Mouse (Mus musculus) kidney, postnatal 25 days (tissue): Measurements from ENCODE around the gene Arhgdia.
A peak's percentile ranks its signal among the peaks of the same experiment; 100 is the strongest.

ENCODE experiments used
- DNase-seq, 2 experiments: peaks; one replicate each; pipeline ENCODE4 v3.0.0; 2021; ENCODE audit warnings: mixed read lengths in 2 of 2

Arhgdia gene

DNA sequence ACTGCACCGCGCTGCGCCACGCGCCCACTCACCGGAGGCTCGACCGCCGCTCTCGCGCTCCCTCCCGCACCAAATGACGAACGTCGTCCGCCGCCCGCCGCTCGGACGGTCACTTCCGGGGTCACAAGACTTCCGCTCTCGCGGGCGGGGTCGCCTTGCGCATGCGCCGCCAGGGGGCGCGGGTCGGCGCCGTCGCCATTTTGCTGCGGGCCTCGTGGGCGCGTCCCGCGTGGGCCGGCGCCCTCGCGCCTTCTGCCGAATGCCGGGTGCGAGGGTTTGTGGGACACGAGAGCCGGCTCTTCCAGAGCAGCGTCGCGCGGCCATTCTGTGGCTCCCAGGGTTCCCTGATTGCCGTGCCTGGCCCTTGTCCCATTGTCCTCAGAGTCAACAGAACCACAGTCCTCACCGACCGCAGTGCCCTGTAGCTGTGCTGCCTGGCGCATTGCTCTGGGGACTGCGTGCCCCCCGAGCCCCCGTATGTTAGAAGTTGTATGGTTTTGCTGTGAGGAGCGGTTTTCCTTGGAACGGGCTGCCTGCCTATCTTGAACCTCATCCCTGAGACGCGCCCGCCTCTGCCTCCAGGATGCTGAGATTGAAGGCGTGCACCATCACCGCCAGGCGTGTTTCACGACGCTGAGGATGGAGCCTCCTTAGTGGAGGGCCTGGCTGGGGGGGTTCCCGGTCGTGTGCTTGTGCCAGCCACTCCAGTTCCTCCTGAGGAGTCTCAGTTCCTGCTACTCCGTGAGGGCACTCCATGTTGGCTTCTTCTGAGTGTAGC, at the start of gene Arhgdia:
Arhgdia (minus strand) TSS at position 135 of the 778 bp plus-strand sequence.
- DNase-seq: peak; percentile 86 to 94

DNA sequence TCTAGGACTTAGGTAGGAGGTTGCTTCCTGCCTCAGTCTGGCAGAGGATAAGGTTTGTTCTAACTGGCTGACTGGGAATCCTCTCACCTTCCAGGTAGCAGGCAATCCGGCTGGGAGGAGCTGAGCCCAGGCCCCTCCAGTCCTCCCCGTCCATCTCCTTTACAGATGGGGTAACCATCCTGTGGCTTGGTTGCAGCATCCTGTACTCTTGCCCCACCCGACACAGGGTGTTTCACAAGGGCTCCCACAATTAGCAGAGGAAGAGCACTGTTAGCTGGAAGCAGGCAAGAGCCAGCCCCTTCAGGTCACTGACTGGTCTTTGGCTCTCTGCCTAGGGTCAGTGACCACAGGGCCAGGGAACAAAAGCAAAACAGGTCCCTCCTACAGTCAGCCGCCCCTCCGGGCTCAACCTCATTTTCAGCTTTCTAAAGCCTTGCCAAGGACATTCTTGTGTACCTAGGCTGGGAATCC, 49.0 kb upstream of the Arhgdia start:
- DNase-seq: peak; percentile 79 to 94

DNA sequence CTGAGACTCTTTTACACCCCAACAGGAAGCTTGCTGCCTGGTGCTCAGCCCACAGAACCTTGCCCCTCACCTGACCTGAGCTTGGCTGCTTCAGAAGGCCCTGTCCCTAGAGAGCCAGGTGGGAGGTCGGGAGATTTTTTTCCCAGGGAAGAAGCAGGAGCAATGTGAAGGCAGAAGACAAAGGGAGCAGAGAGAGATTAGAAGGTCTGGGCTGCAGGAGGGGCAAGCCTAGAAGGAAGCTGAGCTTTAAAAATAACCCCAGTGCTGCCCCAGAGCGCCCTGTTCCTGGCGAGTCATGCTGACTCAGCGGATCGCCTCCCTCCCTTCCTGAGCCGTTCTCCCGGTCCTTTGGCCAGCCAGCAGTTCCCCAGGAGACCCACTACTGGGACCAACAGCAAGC, 48.5 kb upstream of the Arhgdia start:
- peak; percentile 69 to 85 for DNase-seq

DNA sequence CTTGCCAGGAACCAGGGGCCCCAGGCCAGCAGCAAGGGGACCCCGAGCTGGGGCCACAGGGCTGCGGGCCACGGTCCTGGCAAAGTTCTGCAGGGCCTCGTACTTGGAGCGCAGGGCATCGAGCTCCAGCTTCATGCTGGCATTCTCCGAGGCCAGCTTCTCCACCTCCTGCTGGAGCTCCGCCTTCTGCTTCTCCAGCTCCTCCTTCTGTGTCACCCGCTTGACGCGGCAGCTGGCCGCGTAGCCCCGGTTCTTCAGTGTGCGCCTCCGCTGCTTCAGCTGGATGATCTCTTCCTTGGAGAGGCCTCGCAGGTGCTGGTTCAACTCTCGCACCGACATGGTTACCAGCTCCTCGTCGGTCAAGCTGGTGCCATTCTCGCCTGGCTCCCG, 47.9 kb upstream of the Arhgdia start:
- DNase-seq: peak; percentile 66 to 86

DNA sequence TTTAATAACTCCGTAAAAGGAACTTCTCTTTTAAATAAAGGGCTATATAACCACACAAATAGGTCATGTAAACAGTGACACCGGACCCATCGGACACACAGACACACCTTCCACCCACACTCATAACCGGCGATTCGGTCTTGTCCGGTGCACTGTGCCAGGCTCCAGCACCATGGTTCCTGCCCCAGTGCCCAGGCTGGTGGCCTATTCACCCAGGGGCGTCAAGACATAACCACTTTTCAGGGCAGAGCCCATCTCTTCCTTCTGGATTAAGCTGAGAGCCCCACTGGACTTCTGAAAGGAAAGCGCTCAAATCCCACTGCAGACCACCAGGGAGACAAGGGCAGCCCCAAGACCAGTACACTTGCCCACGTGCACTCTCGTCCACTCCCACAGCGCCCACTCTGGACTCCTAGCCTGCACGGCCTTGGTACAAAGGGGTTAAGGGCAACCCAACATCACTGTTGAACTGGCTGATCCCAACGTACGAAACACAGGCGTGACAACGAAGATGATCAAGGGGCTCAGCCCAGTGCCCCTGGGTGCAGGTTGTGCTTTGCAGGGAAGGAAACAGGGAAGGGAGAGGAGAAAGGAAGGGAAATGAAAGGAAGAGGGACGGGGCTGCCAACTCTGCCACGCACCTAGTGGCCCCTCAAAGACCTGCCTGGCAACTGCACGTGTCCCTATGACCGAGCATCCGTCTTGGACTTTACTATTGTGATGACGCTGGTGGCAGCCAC, 47.3 kb upstream of the Arhgdia start:
- peak in 1 of 2 experiments; percentile 41 for DNase-seq

DNA sequence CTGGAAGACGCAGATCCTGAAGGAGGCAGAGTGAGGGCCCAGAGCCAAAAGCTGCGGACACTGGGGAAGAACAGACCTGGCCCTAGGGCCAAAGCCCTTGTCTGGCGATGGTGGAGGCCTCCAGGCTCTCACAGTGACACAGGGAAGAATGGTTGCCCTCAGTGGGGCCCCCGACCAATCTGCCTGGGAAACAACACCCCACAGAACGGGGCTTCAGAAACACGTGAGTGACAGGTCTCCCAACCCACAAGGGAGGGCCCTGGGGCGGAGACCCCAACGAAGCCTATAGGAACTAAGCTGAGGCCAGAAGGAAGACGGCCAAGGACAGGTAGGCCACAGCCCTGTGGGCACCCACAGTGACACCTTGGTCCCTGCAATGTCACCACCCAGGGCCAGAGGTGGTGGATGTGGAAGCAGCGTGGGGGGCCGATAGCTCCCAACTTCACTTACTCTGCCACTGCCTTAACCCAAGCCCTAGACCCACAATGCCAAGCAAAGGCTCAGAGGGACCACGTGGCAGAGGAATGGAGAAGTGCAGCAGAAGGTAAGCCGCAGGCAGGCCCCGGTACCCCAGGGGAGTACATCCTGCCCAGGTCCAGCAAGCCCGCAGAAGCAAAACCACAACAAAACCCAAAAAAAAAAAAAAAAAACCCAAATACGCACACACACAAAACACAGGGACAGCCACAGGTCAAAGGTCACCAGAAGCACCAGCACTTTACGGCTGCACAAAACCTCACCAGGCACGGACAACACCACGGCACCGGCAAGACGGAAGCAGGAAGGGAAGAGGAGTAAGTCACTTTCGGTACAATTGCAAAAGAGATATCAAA, 46.3 kb upstream of the Arhgdia start:
- peak; percentile 40 to 68 for DNase-seq

DNA sequence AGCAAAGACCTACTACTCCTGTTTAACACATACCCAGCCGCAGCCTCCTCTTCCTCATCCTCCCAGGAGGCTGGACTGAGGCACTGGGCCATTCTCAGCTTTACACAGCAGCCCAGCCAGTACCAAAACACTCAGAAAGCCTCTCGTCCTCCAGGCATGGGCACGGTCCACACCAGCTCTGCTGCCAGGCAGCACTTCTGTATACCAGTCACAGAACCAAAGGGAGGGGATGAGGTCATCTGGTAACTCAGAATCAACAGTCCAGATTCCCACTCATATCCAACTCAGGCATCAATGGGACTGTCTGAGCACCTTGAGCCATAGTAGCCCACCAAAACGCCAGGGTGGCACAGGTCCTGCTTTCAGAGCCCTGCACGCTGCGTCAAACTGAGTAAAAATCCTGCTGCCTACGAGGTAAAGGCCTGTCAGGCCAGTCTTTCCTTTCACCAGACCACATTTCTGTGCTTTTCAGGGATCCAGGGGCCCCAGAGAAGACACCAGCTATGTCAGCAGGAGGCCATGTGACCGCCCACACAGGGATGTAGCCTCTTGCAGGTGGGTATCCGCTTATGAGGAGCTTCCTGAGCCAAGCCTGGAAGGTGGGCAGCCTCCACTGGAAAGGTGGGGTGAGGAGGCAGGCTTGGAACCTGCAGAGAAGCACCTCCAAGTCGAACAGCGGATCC, 45.5 kb upstream of the Arhgdia start:
- no peak for DNase-seq

DNA sequence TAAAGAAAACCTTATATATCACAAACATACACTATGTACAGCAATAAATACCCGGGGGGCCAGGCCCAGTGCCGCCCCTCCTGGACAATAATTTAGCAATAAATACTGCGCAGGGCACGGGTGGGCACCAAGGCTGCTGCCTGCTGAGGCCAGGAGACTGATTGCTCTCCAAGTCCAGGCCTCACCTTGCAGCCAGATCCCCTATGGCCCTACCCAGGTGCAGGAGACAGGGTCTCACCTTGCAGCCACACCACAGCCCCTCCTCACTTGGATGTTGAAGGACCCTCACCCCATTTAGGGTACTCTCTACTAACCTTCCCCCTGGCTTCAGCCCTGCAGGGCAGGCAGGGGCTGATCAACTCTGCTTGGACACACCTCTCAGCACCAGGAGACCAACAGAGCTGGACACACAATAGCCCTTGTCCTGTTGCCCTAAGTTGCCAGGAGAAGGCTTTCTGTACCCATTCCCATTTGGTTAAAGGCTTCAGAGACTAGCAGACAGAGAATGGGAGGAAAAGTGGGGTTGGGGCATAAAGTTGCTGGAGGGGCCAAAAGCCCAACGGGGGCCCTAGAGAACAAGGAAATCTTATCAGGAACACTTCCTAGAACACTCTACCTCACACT, 43.8 kb upstream of the Arhgdia start, which contains the start of gene Sirt7:
Sirt7 (minus strand) TSS at position 89 of the 624 bp plus-strand sequence.
- no peak for DNase-seq

DNA sequence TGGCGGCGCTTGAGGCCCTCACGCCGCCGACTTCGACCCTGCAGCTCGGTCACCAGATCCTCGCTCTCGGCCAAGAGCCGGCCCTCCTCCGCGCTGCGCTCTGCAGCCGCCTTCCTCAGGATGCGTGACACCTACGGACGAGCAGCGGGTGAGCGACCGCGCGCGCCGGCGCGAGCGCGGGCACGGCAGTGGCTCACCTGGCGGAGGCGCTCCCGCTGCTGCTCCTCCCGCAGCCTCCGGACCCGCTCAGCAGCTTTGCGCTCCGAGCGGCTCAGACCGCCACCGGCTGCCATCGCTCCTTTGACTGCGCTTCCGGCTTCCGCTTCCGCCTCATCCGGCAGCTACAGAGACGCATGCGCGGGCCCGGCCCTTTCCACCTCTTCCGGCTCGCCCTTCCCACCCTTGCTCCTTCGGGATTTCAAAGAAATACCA, 43.3 kb upstream of the Arhgdia start:
- peak; percentile 91 to 94 for DNase-seq

DNA sequence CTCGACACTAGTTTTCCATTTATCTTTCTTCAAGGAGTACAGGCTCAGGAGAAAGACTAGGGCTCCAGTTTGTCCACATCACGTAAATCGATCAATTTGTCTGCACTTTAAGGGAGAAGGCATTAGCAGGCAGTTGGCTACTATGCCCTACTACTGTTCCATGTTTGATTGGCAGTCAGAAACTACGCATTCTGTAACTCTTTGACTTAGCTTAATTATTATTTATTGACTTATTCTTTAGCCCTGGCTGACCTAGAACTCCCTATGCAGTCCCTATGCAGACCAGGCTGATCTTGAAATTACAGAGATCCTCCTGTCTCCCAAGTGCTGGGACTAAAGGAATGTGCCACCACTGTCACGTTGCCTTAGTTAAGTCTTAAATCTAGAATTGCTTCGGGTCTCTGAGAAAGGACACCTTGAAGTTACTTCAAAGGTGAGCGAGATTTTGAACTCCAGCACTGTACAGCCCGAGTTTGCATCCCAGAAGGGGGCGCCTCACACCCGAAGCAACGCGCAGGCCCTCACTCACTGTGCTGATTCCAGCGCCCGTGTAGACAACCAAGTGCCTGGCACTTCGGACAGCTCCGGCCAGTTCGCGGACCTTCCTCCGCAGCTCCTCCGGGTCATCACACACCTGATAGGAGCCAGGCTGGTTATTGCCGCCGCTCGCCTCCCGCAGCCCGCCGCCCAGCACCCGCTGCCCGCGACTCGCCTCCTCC, 42.7 kb upstream of the Arhgdia start:
- DNase-seq: peak; percentile 86

DNA sequence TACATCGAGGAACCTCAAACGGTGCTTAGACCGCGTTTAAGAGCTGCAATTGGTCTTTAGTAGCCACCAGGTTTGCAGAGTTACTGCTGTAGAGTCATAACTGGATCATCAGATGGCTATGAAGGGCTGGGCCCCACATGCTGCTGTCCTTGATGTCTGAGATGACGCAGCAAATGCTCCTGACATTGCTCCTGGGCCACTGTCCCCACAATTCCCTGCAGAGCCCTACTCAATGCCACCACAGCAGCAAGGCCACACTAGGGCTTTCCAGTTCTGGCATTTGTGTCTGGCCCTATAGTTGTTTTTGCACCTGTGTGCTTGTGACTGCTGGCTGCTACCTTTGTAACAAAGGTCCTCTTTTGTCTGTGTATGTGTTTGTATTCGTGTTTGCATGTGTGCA, 41.4 kb upstream of the Arhgdia start:
- no peak for DNase-seq

DNA sequence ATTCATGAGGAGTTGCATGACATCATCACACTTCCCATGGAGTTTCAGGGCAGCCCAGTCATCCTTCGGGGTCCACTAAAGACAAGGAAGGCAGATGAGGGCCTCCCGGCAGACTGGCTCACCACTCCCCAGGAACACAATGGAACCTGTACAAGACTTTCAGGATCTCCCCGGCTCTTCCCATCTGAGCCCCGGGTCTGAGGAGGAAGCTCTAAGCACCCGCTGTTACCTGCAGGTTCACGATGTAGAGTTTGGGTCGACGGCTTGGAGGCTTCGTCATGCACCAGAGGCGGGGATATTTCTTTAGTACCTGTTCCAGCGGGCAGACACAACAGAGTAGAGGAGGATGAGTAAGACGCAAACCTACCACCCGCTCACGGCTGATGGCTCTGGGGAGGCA, 38.8 kb upstream of the Arhgdia start:
- peak in 1 of 2 experiments; percentile 35 for DNase-seq

DNA sequence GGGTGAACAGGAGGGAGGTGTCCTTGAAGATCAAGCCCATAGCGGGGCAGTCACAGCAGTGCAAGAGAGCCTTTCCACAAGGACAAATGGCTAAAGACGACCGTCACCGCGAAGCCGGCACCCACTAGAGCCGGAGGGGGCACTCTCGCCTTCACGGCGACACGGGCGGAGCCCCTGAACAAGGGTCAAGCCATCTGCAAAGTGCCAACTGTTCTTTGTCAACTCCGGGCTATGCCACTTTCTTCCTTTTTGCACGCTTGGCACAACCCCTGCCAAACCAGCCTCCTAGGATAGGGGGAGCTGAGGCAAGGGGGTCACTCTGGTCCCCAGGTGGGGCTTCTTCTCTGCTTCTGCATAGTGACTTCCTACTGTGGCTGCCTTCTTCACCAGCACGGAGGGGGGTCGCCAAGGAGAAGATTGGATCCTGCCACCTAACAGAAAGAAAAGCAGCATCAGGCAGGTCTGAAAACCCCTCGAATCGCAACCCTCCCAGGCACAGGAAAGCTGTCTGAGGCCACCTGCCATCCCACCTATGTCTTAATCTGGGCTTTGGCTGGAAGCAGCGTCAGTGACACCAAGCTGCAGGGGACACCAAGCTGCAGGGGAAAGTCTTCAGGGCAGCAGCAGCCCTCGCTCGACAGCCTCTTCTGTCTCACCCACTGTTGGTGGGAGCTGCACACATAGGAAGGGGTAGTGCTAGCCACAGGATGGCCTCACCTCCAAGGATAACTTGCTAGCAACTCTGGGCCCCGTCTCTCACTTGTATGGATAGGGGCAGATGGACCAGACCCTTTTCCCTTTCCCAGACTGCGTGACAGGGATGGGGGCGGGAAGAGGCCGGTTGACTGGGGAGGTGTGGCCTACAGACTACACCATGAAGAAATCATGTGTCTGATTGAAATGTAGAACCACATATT, 37.5 kb upstream of the Arhgdia start:
- peak in 1 of 2 experiments; percentile 49 for DNase-seq

DNA sequence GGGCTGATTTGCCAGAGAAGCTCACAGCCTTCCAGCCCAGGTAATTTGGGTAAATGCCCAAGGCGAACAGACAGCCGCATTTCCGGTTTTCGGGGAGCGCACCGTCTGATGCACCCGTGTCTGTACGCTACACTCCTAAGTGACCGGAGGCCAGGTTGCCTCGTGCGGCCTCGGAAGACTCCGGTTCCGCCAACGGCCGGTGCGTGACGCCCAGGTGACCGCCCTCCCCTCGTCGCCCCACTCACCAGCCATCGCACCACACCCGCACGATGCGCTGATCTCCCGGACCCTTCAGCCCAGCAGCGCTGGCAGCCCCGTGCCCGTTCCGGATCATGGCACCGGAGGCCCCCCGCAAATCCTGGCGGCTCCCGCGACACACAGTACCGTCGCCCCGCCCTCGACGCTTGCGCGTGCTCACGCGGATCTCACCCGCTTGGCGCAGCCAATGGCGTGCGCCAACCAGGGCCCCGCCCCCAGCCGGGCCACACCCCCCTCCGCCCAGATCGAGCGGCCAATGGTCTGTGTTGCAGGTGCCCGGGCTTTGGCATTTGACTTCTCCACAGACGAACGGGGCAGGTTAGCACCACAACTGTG, 36.2 kb upstream of the Arhgdia start, which contains the start of gene Pcyt2:
Pcyt2 (minus strand) TSS at position 418 of the 594 bp plus-strand sequence.
- peak; percentile 95 to 98 for DNase-seq

DNA sequence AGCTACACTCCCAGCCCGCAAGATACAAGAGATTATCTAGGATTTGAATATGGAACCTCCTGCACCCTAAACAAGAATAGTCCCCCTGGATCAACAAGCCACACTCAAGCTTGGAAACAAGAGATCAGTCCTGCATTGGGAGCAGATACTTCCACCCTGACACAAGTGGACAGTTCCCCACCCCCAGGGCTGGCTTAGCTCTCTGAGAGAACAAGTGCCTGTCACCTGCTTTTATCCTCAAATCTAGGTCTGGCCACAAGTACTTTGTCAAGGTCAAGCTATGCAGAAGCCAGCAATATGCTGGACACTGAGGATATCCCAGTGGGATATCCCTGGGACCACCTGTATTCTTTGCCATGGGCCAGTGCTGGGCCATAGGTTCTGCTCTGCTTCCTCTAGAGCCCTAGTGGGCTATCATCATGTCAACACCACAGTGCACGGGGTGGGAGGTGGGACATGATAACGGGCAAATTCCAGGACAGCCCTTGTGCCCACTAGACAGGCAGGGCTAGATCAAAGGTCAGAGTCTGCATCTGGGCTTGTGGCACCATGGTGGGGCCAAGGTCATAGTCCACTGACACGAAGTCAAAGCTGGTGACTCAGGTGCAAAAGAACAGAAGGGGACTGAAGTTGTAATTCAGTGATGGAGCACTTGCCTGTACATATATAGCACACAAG, 35.3 kb upstream of the Arhgdia start:
- peak; percentile 68 to 90 for DNase-seq

DNA sequence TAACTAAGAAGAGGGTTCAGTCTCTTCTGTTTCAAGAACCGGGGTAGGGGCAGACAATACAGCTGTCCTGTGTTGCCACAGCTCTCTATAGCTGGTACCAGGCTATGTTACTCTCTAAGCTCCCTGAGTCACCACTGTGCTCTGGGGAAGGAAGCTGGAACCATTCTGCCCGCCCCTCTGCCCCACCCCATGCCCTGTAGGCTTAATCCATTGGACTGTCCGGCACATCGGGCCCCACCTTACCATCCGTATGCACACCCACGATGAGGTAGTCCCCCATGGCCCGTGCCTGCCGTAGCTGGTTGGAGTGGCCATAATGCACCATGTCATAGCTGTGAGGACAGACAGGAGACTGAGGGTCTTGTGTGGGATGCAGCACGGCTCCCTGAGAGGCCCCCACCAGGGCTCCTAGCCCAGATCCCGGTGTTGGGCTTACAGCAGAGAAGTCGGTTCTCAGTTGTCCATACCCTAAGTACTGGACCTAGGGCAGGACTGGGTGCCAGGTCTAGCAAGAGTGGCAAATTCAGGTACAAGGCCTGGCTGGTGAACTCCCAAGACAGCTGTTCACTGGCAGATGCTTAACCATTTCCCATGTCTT, 34.3 kb upstream of the Arhgdia start:
- DNase-seq: no peak

DNA sequence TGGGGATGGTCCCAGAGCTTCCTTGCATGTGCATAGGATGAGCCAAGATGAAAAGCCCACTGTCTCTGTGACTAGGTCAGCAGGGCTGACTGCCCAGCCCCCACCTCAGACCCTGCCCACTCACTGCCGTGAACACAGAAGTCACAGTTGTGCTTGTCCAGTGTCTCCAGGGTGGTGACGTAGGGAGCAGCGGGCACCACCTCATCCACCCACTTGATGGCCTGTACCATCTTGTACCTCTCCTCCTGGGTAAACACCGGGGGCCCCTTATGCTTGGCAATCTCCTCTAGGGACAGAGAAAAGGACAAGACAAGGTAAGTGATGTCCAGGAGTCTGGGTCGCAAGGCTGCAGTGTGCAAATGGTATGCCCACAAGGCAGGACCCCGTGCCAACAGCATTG, 33.7 kb upstream of the Arhgdia start:
- no peak for DNase-seq

DNA sequence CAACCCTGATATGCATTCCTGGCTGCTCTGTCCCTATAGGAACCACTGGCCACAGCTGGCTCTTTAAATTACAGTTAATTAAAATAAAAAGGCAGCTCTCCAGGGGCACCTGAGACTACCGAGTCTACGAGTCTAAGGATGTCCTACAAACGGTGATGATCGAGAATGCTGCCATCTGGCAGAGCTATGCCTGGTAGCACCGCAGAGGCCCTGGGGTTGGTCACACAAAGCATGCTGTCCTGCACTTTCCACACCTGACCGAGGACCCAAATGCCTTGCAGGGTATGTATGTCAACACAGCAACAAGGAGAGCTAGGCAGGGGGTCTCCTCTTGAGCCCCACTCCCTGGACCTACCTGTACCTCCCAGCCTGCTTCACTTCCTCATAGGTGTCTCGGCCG, 32.6 kb upstream of the Arhgdia start:
- no peak for DNase-seq
